Mouse (Mus musculus): ENCODE results near the gene Dnah9. TPM values are rescaled to one million over a fixed set of nuclear protein-coding genes. Genes with fewer than 3 reads are reported as not detected.
A peak's percentile ranks its signal among the peaks of the same experiment; 100 is the strongest.

Dnah9 gene
- total RNA-seq (2012; rRNA removed) = 0.04 and 0.13 TPM in 2 replicates
- total RNA-seq (2014; rRNA removed) = 0.03 and 0.20 TPM in 2 replicates
- 0.11 and 0.16 TPM in 2 replicates for polyA plus RNA-seq (2012; ENCODE audit: insufficient read length, low read depth)

DNA sequence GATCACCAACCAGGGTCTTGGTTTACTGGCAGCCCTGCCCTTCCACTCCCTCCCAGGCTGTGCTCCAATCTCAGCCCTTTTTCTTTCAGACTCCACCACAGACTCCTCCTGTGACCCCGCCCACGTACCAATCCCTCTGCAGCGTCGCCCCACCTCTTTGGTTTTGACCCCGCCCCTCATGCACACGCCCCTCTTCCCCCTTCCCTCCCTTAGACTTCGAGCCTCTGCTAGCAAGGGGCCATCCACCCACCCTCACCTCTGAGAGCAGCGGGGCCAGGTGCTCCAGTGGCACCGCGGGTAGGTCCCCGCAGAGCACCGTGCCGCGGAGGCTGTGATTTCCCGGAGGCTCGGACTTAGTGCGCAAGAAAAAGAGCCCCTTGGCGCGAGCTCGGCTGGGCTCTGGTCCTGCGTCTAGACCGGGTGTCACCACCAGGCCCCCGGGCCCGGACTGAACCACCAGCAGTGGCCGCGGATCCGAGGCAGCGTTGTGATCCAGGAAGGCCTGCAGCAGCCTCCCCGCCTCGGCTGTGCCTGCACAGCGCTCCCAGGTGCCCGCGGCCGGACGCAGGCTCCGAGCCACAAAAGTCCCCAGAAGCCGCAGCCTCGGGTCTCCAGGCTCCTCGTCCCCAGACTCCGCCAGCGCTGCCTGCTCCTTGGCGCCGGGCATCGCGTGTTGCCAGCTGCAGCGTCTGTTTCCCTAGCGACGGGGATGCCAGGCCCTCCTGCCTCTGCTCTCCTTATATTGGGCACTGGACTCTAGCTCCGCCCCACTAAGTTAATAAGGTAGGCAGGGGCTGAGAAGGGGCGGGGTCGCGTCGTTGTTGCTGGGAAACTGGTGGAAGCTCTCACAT lies at the start of gene Dnah9:
Gene Dnah9, minus strand, starts transcription at position 751 of the 851 bp plus-strand sequence.
- H3K27ac ChIP-seq (ENCODE audit: insufficient read depth, low read depth) = no peak within 1 kb of the TSS
- H3K4me2 ChIP-seq (ENCODE audit: insufficient read depth, low read depth, poor library complexity, severe bottlenecking) = no peak within 1 kb of the TSS
- H3K79me2 ChIP-seq (replicated peaks; ENCODE audit: control insufficient read depth, extremely low read depth, insufficient read depth, poor library complexity, severe bottlenecking) = no peaks in the 10 kb centered on the region
- no peak within 1 kb of the TSS for H3K4me3 ChIP-seq (replicated peaks in 1 of 3; ENCODE audit: low read depth in 2 of 3, low read length in 2 of 3, poor library complexity in 1 of 3)
- in situ Hi-C loops (cut with MboI; ENCODE audit: low pct_ligation_motif_present, low pct_unique_long_range_greater_than_20kb, low sequenced_read_pairs) = no loop called here
- no peak for TF ChIP-seq JUND (conservative IDR thresholded peaks at IDR 0.05; ENCODE audit: low read depth, low read length)
- TF ChIP-seq EP300 (IDR thresholded peaks at IDR 0.05; ENCODE audit: low read length) = no peak
- no peak for TF ChIP-seq CTCF (conservative IDR thresholded peaks at IDR 0.05 in 1 of 2, IDR thresholded peaks at IDR 0.05 in 1 of 2; ENCODE audit: low read depth in 2 of 2, low read length in 2 of 2)
- no peak for TF ChIP-seq POLR2A (IDR thresholded peaks at IDR 0.05; ENCODE audit: low read depth, low read length)
- TF ChIP-seq MEF2A (IDR thresholded peaks at IDR 0.05; ENCODE audit: borderline replicate concordance, low read depth, low read length) = no peak
- TF ChIP-seq NRF1 (IDR thresholded peaks at IDR 0.05; ENCODE audit: low read depth, low read length) = no peak
- no peak for TF ChIP-seq CHD2 (IDR thresholded peaks at IDR 0.05; ENCODE audit: low read length)
- no peak for TF ChIP-seq BHLHE40 (IDR thresholded peaks at IDR 0.05; ENCODE audit: low read depth, low read length)
- TF ChIP-seq KAT2A (IDR thresholded peaks at IDR 0.05; ENCODE audit: insufficient replicate concordance, low read length) = no peak
- no peak for TF ChIP-seq MAX (IDR thresholded peaks at IDR 0.05; ENCODE audit: low read length)
- no peak for TF ChIP-seq E2F4 (IDR thresholded peaks at IDR 0.05; ENCODE audit: insufficient replicate concordance, low read depth, low read length)
- TF ChIP-seq USF1 (IDR thresholded peaks at IDR 0.05; ENCODE audit: low read depth, low read length) = no peak
- H3K36me3 ChIP-seq (replicated peaks in 1 of 2; ENCODE audit: control insufficient read depth in 1 of 2, insufficient read depth in 1 of 2, low read length in 1 of 2) = no peaks in the 10 kb centered on the region
- peaks cover 6% of the 10 kb centered on the region for H3K9me3 ChIP-seq (replicated peaks; ENCODE audit: low read length)
- no peaks in the 10 kb centered on the region for H3K4me1 ChIP-seq (ENCODE audit: control insufficient read depth in 1 of 2, insufficient read depth in 2 of 2)
- no peak within 1 kb of the TSS for H3K9ac ChIP-seq (ENCODE audit: insufficient read depth, low read depth)
- DNase-seq (ENCODE audit: extremely low read depth) = no peak
- no peaks in the 10 kb centered on the region for H3K27me3 ChIP-seq (replicated peaks)
- dilution Hi-C loops (cut with MboI; ENCODE audit: extremely low pct_ligation_motif_present, extremely low pct_unique_long_range_greater_than_20kb, low sequenced_read_pairs) = no loop called here

DNA sequence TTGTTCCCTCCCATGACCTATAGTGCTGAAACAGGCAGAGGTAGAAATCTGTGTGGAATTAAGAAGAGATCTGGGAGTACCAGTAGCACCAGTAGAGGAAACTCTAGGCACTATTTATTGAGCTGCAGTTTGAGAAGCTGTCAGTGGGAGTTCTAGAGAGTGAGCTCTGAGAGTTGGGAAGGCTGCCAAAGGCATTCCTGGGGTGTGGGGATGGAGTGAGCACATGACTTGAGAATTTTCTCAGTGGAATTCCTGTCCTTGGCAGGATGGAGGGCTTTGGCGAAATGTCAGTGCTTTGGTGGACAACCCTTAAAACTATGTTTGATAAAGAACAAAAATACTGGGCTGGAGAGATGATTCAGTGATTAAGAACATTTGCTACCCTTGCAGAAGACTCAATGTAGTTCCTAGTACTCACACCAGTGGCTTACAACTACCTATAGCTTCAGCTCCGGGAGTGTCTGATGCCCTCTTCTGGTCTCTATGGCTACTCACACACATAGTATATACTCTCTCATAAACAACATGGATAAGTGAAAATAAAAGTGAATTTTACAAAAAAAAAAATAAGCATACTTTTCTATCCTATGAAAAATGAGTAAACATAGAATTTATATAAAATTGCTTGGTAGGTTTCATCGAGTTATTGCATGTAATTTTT lies 20.4 kb upstream of the Dnah9 start:
- in situ Hi-C loops (cut with MboI; ENCODE audit: low pct_ligation_motif_present, low pct_unique_long_range_greater_than_20kb, low sequenced_read_pairs) = no loop called here

More for the DNA sequence above, 20.4 kb upstream of the Dnah9 start:
- Histone ChIP-seq H3K4me3 (replicated peaks in 1 of 3; ENCODE audit: low read depth in 2 of 3, low read length in 2 of 3, poor library complexity in 1 of 3) (no peak overlapping the region), H3K27me3 (replicated peaks) (peaks cover 20% of the 10 kb centered on the region), H3K9me3 (replicated peaks; ENCODE audit: low read length) (no peaks in the 10 kb centered on the region), H3K27ac (ENCODE audit: insufficient read depth, low read depth) (no peak overlapping the region), H3K9ac (ENCODE audit: insufficient read depth, low read depth) (no peak overlapping the region), H3K79me2 (replicated peaks; ENCODE audit: control insufficient read depth, extremely low read depth, insufficient read depth, poor library complexity, severe bottlenecking) (no peaks in the 10 kb centered on the region), H3K4me2 (ENCODE audit: insufficient read depth, low read depth, poor library complexity, severe bottlenecking) (no peak overlapping the region), H3K4me1 (ENCODE audit: control insufficient read depth in 1 of 2, insufficient read depth in 2 of 2) (no peaks in the 10 kb centered on the region), H3K36me3 (replicated peaks in 1 of 2; ENCODE audit: control insufficient read depth in 1 of 2, insufficient read depth in 1 of 2, low read length in 1 of 2) (no peaks in the 10 kb centered on the region)
- dilution Hi-C loops (cut with MboI; ENCODE audit: extremely low pct_ligation_motif_present, extremely low pct_unique_long_range_greater_than_20kb, low sequenced_read_pairs) = no loop called here
- DNase-seq (ENCODE audit: extremely low read depth) = no peak
- TF ChIP-seq MAX (IDR thresholded peaks at IDR 0.05; ENCODE audit: low read length) (no peak), CTCF (conservative IDR thresholded peaks at IDR 0.05 in 1 of 2, IDR thresholded peaks at IDR 0.05 in 1 of 2; ENCODE audit: low read depth in 2 of 2, low read length in 2 of 2) (peak in 1 of 2 experiments; percentile 15; a peak in 1 of 4 replicates)
